Mouse (Mus musculus) spleen, adult 12 weeks (tissue): ENCODE data around the gene Foxl1.
"Not testable (repeated sequence)": the region's sequence is repeated elsewhere in the genome, so short reads cannot be mapped to it uniquely, and the experiment has no call there.

ENCODE experiments used
- DNase-seq: peaks from one replicate; pipeline ENCODE4 v3.0.0; 2022; ENCODE audit warnings: low spot score

The Foxl1 gene

GRCm38 (mm10) chr8:121125311-121125876 is 2.3 kb upstream of the Foxl1 start:
- no peak for DNase-seq

DNA sequence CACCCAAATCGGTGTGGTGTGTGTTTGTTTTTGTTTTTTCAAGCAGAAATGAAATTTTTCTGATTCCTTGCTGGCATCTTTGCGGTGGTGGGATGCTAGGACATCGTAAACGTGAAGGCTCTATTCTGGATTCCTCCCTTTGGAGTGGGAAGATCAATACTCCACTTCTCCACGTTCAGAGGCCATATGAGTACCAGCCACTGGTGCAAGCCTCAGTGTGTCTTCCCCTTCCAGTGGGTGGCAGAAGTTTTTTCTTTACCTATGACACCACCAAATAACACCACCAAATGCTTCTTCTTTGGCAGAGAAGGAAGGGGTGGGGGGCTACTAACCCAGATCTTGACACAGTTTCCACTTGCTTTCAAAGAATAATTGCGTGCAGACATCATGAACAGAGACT is 1.5 kb upstream of the Foxl1 start:
- no peak for DNase-seq

GRCm38 (mm10) chr8:121126694-121127093 is 1.0 kb upstream of the Foxl1 start:
- no peak for DNase-seq

GRCm38 (mm10) chr8:121127291-121127701 is 444 bp upstream of the Foxl1 start:
- DNase-seq = no peak

- no peak for DNase-seq
These were observed 958 bp downstream of the Foxl1 start for GRCm38 (mm10) chr8:121128531-121129264.

DNA sequence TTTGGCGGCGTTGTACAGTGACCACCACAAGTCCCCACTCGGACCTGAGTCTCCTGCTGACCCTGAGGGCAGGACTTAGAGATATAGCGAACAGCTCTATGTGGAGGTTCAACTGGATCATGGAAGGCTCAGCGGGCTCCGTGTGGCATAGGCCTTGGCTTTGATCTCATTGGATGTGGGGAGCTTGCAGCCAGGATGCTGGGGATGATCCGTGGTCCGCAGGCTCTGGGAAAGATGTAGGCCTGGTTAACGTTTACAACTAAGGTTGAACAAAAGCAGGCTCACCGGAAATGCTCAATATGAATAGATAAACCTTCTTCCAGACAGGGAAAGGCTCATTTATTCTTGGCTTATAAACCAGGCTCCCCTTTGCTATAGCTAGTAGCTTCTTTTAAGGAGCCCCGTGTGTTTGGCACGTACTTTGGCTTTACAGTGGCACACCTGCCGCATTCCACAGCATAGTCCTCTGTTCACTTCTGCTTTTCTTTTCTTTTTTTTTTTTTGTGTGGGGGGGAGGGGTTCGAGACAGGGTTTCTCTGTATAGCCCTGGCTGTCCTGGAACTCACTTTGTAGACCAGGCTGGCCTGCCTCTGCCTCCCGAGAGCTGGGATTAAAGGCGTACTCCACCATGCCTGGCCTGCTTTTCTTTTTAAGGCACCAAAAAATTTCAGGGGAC is 1.7 kb downstream of the Foxl1 start:
- DNase-seq = no peak

- DNase-seq = no peak
These were observed 2.8 kb downstream of the Foxl1 start for GRCm38 (mm10) chr8:121130522-121130921.

DNA sequence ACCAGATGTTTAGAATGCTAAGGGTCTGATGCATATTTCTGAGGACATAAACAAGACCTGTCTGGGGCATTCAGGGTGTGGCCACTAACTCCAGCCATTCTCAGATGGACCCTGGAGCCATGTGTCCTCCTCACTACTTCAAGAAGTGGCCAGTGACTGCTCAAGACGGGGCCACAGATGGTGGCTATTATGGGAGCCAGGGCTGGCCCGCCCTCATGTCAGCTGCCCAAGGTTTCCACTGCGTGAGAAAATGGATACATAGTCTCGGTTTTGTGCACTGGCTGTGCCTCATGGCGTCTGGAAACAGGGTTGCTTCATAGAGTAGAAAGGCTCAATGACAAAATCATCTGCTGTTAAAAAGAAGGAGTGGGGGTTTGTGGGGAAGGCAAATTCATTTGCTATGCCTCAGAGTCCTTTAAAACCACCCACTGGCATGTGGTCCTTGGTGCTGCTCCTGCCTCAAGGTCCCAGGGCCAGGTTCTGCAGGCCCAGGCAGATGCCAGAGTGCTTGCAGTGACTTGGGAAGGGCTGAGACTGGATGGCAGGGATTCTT is 5.3 kb downstream of the Foxl1 start:
- DNase-seq = no peak

GRCm38 (mm10) chr8:121134102-121134501 is 6.4 kb downstream of the Foxl1 start:
- no peak for DNase-seq

DNA sequence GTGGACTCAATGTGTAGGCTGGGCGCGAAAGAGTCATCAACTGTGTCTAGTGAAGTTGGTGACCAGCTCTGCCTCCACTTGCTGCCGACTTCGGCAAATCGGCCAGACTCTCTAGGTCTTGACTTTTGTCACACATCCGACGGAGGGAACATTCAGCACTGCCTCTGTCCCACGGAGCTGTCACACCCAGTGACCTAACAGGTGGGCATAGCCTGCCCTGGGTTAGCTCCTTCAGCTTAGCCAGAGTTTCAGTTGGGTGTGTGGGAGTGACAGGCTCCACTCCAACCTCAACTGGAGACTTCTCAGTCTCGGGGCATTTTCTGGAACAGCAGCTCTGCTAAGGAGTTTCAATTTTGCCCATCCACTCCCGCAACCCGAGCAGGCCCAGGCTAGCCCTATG is 6.8 kb downstream of the Foxl1 start:
- no peak for DNase-seq

DNA sequence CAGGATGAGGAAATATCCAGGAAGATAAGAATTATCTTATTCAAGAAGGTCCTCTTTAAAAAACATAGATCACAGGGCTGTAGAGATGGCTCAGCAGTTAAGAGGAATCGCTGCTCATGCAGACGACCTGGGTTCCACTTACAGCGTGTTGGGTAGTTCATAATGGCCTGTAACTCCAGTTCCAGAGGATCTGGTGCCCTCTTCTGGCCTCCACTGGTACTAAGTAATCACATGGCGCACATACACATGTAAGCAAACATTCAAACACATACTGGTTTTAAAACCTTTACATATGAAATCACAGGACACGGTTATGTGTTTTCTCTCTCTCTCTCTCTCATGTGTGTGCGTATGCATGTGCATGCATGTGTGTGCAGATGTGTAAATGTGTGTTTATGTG is 9.1 kb downstream of the Foxl1 start:
- no peak for DNase-seq

- not testable (repeated sequence) for DNase-seq
These were observed 17.9 kb downstream of the Foxl1 start for GRCm38 (mm10) chr8:121145457-121146134.

DNA sequence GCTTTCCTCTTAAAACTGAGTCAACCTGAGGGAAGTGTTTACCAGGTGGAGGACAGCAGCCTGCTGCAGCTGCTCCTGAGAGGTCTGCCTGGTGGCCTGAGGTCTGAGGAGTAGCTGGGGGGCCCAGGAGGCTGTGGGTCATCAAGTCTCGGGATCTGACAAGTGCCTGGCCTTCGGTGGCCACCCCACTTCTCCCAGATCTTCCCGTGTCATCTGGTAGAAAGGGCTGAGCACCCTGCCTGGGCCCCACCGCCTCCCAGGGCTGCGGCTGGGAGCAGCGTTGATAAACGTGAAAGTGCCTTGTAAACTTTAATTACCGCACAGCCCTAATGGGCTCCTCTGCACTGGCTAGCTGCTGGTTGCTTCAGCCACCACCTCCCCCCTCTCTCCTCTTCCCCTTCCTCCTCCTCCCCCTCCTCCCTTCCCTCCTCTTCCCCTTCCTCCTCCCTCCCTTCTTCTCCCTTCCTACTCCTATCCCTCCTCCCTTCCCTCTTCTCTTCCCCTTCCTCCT is 20.9 kb downstream of the Foxl1 start:
- DNase-seq = no peak

DNA sequence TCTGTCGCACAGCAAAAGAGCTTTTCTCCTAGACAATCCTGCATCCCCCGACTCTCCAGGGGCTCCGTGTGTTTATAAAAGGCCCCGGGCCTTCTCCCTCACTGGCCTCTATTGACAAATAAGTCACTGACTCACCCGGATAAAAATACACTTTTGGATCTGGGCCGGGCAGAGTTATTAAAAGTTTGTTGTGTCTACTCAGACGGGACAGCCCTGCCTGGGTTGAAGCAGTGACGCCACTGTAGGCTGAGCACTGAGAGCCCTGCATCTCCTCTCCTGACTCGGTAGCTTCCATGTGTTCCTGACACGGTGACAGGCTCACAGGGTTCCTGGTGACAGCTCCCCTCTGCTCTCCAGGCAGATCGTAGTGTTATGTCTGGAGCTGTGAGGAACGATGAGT is 24.7 kb downstream of the Foxl1 start:
- DNase-seq = no peak

GRCm38 (mm10) chr8:121156990-121157491 is 29.3 kb downstream of the Foxl1 start:
- no peak for DNase-seq

- DNase-seq = no peak
These were observed 31.1 kb downstream of the Foxl1 start for GRCm38 (mm10) chr8:121158812-121159211.

GRCm38 (mm10) chr8:121161437-121161836 is 33.7 kb downstream of the Foxl1 start:
- no peak for DNase-seq

GRCm38 (mm10) chr8:121162413-121162812 is 34.7 kb downstream of the Foxl1 start:
- no peak for DNase-seq

DNA sequence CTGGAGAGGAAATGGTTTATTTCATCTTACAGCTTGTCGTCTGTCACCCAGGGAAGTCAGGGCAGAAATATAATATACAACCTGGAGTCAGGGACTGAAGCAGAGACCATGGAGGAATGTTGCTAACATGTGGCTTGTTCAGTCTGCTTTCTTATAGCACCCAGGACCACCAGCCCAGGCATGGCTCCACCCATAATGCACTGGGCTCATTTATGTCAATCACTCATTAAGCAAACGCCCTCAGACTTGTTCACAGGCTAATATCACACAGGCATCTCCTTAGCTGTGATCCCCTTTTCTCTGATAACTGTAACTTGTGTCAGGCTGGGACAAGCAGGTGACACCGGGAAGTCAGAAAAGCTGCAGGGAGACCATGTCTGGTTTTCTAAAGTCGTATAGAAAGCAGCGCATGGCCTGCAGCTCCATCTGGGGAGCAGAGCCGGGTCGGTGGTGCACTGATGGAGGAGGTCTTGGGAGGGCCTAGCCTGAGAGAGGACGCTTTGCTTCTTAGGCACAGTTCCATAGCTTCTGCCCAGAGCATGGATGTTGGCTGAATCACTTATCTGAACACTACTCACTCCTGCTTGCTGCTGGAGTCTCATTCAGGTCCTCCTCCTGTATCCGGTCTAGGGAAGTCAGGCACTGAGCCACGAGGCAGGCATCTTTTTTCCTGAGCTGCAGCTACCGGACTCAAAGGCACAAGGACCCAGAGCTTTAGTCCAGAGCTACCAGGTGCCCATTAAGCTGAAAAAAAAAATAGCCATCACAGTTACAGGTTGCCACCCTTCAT is 35.4 kb downstream of the Foxl1 start:
- no peak for DNase-seq

- DNase-seq = no peak
These were observed 36.3 kb downstream of the Foxl1 start for GRCm38 (mm10) chr8:121164017-121164469.

DNA sequence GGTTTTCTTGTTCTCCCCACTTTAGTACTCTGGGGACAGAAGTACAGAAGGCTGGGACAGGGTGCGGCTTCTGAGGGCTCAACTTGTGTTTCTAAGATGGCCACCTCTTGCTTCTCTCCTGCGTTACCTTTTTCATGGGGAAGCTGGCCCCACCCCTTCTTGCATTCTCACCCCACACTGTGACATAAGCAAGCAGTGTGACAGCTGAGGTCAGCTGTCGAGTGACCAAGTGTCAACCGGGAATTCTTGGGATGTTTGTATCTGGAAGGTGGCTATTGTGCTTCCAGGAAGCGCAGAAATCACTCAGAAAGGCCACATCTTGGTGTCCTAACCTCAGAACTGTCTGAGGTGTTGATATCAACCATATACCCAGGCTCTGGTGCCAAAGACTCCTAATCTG is 40.3 kb downstream of the Foxl1 start:
- no peak for DNase-seq
